Mouse (Mus musculus) CH12.LX (cell line): ENCODE results near the gene Naa35. TPM values are rescaled to one million over a fixed set of nuclear protein-coding genes. Genes with fewer than 3 reads are reported as not detected.

ENCODE experiments used
- DNase-seq: peaks from one replicate; pipeline ENCODE4 v3.0.0-alpha.2; 2013; ENCODE audit errors: extremely low read depth
- H3K27ac ChIP-seq: 2 replicates; pipeline ENCODE4 v1.5.1; 2012; ENCODE audit warnings: low read depth, mild to moderate bottlenecking, control low read depth, moderate library complexity; ENCODE audit not compliant: insufficient read depth
- H3K27me3 ChIP-seq: replicated peaks from 2 replicates; pipeline ENCODE3; 2012; ENCODE audit warnings: inconsistent platforms
- H3K36me3 ChIP-seq, 2 experiments: replicated peaks in 1 of 2; 2 replicates each; pipeline versions ENCODE3 to v1.6.1; 2012; ENCODE audit warnings: inconsistent platforms in 1 of 2, low read length in 1 of 2, mild to moderate bottlenecking in 1 of 2, mixed read lengths in 1 of 2, moderate library complexity in 1 of 2; ENCODE audit not compliant: control insufficient read depth in 1 of 2, insufficient read depth in 1 of 2
- H3K4me1 ChIP-seq, 2 experiments: 2 replicates each; pipeline ENCODE4 v1.6.1; 2012; ENCODE audit warnings: inconsistent platforms in 1 of 2, moderate library complexity in 1 of 2; ENCODE audit not compliant: insufficient read depth in 2 of 2, control insufficient read depth in 1 of 2
- H3K4me2 ChIP-seq: 2 replicates; pipeline ENCODE4 v1.6.1; 2012; ENCODE audit warnings: low read depth, mild to moderate bottlenecking, control low read depth; ENCODE audit not compliant: poor library complexity, insufficient read depth, severe bottlenecking
- H3K4me3 ChIP-seq, 3 experiments: fragments of 150-350 bp in 1 of 3; sonication (generic) in 1 of 3; replicated peaks in 1 of 3; 2 replicates each; pipeline versions ENCODE3 to v1.5.1; 2011 to 2012; ENCODE audit warnings: low read depth in 2 of 3, low read length in 2 of 3, mild to moderate bottlenecking in 2 of 3, moderate library complexity in 2 of 3, control low read depth in 1 of 3, improper control_type of control experiment in 1 of 3, inconsistent platforms in 1 of 3, mixed read lengths in 1 of 3; ENCODE audit not compliant: poor library complexity in 1 of 3
- H3K79me2 ChIP-seq: replicated peaks from 2 replicates; pipeline ENCODE4 v1.6.1; 2012; ENCODE audit warnings: mild to moderate bottlenecking, moderate library complexity; ENCODE audit not compliant: control insufficient read depth, poor library complexity, insufficient read depth, severe bottlenecking; ENCODE audit errors: extremely low read depth
- H3K9ac ChIP-seq: 2 replicates; pipeline ENCODE4 v1.6.1; 2012; ENCODE audit warnings: low read depth, mild to moderate bottlenecking, control low read depth, moderate library complexity; ENCODE audit not compliant: insufficient read depth
- H3K9me3 ChIP-seq: replicated peaks from 2 replicates; pipeline ENCODE3; 2012; ENCODE audit warnings: low read length, inconsistent platforms, mixed read lengths
- BHLHE40 ChIP-seq: IDR thresholded peaks from 2 replicates; pipeline ENCODE4 v1.6.1; 2011; ENCODE audit warnings: mild to moderate bottlenecking, low read depth, low read length, improper control_type of control experiment
- ELF1 ChIP-seq: IDR thresholded peaks from 2 replicates; pipeline ENCODE4 v1.6.1; 2014; ENCODE audit warnings: low read depth, mild to moderate bottlenecking, inconsistent platforms, low read length, improper control_type of control experiment
- ETS1 ChIP-seq: conservative IDR thresholded peaks from 2 replicates; pipeline ENCODE4 v1.6.1; 2012; ENCODE audit warnings: low read depth, mild to moderate bottlenecking, inconsistent platforms, low read length, improper control_type of control experiment, moderate library complexity
- HCFC1 ChIP-seq: IDR thresholded peaks from 2 replicates; pipeline ENCODE4 v1.6.1; 2012; ENCODE audit warnings: low read depth, mild to moderate bottlenecking, inconsistent platforms, low read length, improper control_type of control experiment
- IRF4 ChIP-seq: IDR thresholded peaks from 2 replicates; pipeline ENCODE4 v1.6.1; 2014; ENCODE audit warnings: low read depth, mild to moderate bottlenecking, inconsistent platforms, low read length, improper control_type of control experiment
- JUND ChIP-seq: conservative IDR thresholded peaks from 2 replicates; pipeline ENCODE4 v1.6.1; 2011; ENCODE audit warnings: low read depth, low read length, improper control_type of control experiment
- KAT2A ChIP-seq: IDR thresholded peaks from 2 replicates; pipeline ENCODE4 v1.6.1; 2012; ENCODE audit warnings: low read length, improper control_type of control experiment, inconsistent platforms; ENCODE audit not compliant: insufficient replicate concordance
- MAX ChIP-seq: IDR thresholded peaks from 2 replicates; pipeline ENCODE4 v1.6.1; 2011; ENCODE audit warnings: low read length, improper control_type of control experiment
- MAZ ChIP-seq: IDR thresholded peaks from 2 replicates; pipeline ENCODE4 v1.6.1; 2012; ENCODE audit warnings: low read depth, mild to moderate bottlenecking, inconsistent platforms, low read length, improper control_type of control experiment, moderate library complexity
- NELFE ChIP-seq: IDR thresholded peaks from 2 replicates; pipeline ENCODE4 v1.6.1; 2011; ENCODE audit warnings: low read depth, low read length, improper control_type of control experiment
- NRF1 ChIP-seq: IDR thresholded peaks from 2 replicates; pipeline ENCODE4 v1.6.1; 2014; ENCODE audit warnings: low read depth, mild to moderate bottlenecking, inconsistent platforms, low read length, improper control_type of control experiment, moderate library complexity
- PAX5 ChIP-seq: IDR thresholded peaks from 2 replicates; pipeline ENCODE4 v1.6.1; 2012; ENCODE audit warnings: low read length, inconsistent platforms, mixed read lengths
- POLR2A ChIP-seq: IDR thresholded peaks from 2 replicates; pipeline ENCODE4 v1.6.1; 2011; ENCODE audit warnings: low read depth, mild to moderate bottlenecking, improper control_type of control experiment, low read length
- POLR2AphosphoS2 ChIP-seq: IDR thresholded peaks from 2 replicates; pipeline ENCODE4 v1.6.1; 2011; ENCODE audit warnings: low read depth, low read length, improper control_type of control experiment
- SMC3 ChIP-seq: IDR thresholded peaks from 2 replicates; pipeline ENCODE4 v1.6.1; 2011; ENCODE audit warnings: low read depth, low read length, improper control_type of control experiment
- TCF12 ChIP-seq: IDR thresholded peaks from 2 replicates; pipeline ENCODE4 v1.6.1; 2014; ENCODE audit warnings: low read depth, mild to moderate bottlenecking, inconsistent platforms, low read length, improper control_type of control experiment
- UBTF ChIP-seq: IDR thresholded peaks from 2 replicates; pipeline ENCODE4 v1.6.1; 2012; ENCODE audit warnings: low read depth, mild to moderate bottlenecking, inconsistent platforms, low read length, improper control_type of control experiment, moderate library complexity
- ZC3H11A ChIP-seq: IDR thresholded peaks from 2 replicates; pipeline ENCODE4 v1.6.1; 2012; ENCODE audit warnings: low read depth, mild to moderate bottlenecking, inconsistent platforms, low read length, improper control_type of control experiment
- ZMIZ1 ChIP-seq: IDR thresholded peaks from 2 replicates; pipeline ENCODE4 v1.6.1; 2012; ENCODE audit warnings: low read depth, mild to moderate bottlenecking, inconsistent platforms, low read length, improper control_type of control experiment
- dilution Hi-C: fragments of 300-500 bp; cut with MboI; formaldehyde crosslinking; loops from 2 replicates; pipeline ENCODE4 v1.14.3; 2020; ENCODE audit warnings: low sequenced_read_pairs; ENCODE audit not compliant: extremely low pct_unique_long_range_greater_than_20kb, extremely low pct_ligation_motif_present
- in situ Hi-C: fragments of 300-500 bp; cut with MboI; formaldehyde crosslinking; loops from 3 replicates; pipeline ENCODE4 v1.14.3; 2019; ENCODE audit warnings: low sequenced_read_pairs, low pct_ligation_motif_present, low pct_unique_long_range_greater_than_20kb, mixed read lengths
- polyA plus RNA-seq: library from polyadenylated mRNA; unstranded; fragments of >175 nt; gene quantifications from 2 replicates; pipeline ENCODE4 v1.2.1, GENCODE M21; 2012; ENCODE audit warnings: low read depth; ENCODE audit not compliant: insufficient read length
- total RNA-seq, 2 experiments: library from RNA; depleted of rRNA; stranded (reverse); fragments of 300-350 nt in 1 of 2; fragments of >200 nt in 1 of 2; gene quantifications; 2 replicates each; pipeline ENCODE4 v1.2.3; 2012 to 2014

Gene Naa35
- total and polyA plus RNA-seq, 3 experiments: 46.8 to 60.2 (median 56.4) TPM

GRCm38 (mm10) chr13:59645491-59645890, 60.4 kb downstream of the Naa35 start:
- TF ChIP-seq IRF4 (no peak), TCF12 (no peak), KAT2A (no peak), ZC3H11A (no peak), ELF1 (no peak), POLR2A (no peak)
- Histone ChIP-seq H3K79me2 (no peaks in the 10 kb centered on the region), H3K27me3 (no peaks in the 10 kb centered on the region), H3K9ac (no peak overlapping the region), H3K4me3 (no peak overlapping the region), H3K36me3 (peaks cover 14 to 75% of the 10 kb centered on the region in 2 experiments), H3K9me3 (no peaks in the 10 kb centered on the region), H3K4me2 (no peak overlapping the region), H3K27ac (no peak overlapping the region), H3K4me1 (peaks cover 9 to 15% of the 10 kb centered on the region in 2 experiments)
- dilution Hi-C loops (no loop called here), in situ Hi-C loops (no loop called here)
- DNase-seq: no peak

- no peak overlapping the region for H3K4me2 ChIP-seq
- H3K36me3 ChIP-seq: peaks cover 14 to 75% of the 10 kb centered on the region in 2 experiments
- dilution Hi-C loops (no loop called here), in situ Hi-C loops (no loop called here)
- DNase-seq: no peak
- no peak overlapping the region for H3K4me3 ChIP-seq
- H3K9ac ChIP-seq: no peak overlapping the region
- H3K4me1 ChIP-seq: peaks cover 13 to 27% of the 10 kb centered on the region in 2 experiments
- H3K27ac ChIP-seq: no peak overlapping the region
- no peaks in the 10 kb centered on the region for H3K27me3 ChIP-seq
- H3K9me3 ChIP-seq: no peaks in the 10 kb centered on the region
- TF ChIP-seq PAX5: no peak
- TF ChIP-seq NELFE: no peak
- TF ChIP-seq ETS1: no peak
- TF ChIP-seq BHLHE40: no peak
- no peak for TF ChIP-seq ZMIZ1
- TF ChIP-seq POLR2AphosphoS2: no peak
- no peak for TF ChIP-seq MAX
- TF ChIP-seq UBTF: no peak
- no peak for TF ChIP-seq MAZ
- no peak for TF ChIP-seq SMC3
- no peak for TF ChIP-seq ZC3H11A
- TF ChIP-seq HCFC1: no peak
- no peak for TF ChIP-seq NRF1
- TF ChIP-seq JUND: no peak
- TF ChIP-seq, all 38 proteins: peak for 0
- no peaks in the 10 kb centered on the region for H3K79me2 ChIP-seq
These were observed 61.7 kb downstream of the Naa35 start for GRCm38 (mm10) chr13:59646674-59647244.
